Mouse (Mus musculus) spleen, adult 12 weeks (tissue): Measurements from ENCODE around the gene Grsf1.

Experiments
- DNase-seq: peaks from one replicate; pipeline ENCODE4 v3.0.0; 2022; ENCODE audit warnings: low spot score

The Grsf1 gene

GRCm38 (mm10) chr5:88629987-88630386 lies 46.0 kb downstream of the Grsf1 start:
- DNase-seq: no peak

DNA sequence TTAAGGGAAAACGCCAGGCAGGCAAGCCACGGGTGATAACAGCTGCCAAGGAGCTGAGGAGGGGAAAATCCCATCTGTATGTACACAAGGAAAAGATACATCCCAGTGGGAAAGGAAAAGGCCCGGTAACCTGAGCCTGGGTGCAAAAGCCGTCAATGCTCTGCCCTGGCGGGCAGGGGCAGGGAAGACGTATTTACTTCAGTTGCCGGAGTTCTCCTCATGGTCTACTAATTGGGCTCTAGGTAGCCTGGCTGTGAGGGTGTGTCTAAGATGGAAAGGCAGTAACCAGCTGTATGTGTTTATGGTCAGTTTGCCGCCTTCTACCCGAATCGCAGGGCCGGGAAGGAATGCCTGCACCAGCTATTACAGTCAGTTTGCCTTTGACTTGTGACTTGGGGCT lies 46.8 kb downstream of the Grsf1 start:
- no peak for DNase-seq

DNA sequence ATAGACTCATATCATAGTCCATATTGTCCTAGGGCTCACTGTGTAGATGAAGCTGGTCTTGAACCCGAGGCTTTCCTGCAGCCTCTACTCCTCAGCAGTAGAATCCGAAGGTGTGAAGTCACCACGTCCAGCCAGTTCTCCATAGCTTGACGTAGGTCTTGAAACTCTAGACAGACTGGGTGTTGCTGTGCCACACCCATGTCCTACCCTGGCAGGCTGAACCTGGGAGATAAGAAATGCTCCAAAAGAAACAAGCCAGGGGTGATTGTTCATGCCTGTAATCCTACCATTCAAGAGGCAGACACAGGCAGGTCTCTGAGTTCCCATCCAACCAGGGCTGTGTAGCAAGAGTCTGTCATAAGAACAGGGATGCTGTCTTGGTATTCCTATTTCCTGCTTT lies 48.4 kb downstream of the Grsf1 start:
- DNase-seq: peak; percentile 15

DNA sequence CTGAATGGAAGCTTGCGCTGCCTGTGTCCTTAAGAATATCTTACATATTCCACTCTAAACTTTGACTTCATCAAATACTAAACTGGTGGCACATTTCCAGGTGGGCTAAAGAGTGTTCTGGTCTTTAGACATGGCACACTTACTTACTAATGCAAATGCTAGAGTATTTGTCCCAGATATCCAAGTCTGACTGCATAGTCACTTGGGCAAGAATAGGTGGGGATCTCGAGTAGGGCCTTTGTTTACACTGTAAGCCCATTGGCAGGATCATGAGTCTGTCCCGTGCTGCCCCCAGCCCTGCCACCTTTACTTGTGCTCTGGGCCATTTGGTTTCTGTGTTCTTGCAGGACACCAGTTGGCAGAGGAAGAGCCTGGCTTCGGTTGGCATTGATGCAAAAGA lies 59.0 kb downstream of the Grsf1 start:
- DNase-seq: no peak

DNA sequence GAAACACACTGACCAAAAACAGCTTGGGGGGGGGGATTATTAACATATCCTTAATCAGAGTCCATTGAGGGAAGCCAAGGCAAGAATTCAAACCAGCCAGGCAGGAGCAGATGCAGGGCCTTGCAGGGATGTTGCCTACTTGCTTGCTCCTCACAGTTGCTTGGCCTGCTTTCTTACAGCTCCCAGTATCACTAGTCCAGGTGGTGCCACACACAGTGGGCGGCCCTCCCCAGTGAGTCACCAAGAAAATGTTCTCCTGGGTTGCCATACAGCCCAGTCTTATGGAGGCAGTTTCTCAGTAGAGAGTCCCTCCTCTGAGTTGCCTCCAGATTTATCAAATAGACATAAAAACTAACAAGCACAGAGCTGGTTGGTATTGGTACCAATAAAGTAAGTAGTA lies 61.8 kb downstream of the Grsf1 start:
- no peak for DNase-seq
